Mouse (Mus musculus) hindbrain, embryonic 13.5 days (tissue): ENCODE data around the gene Ddit4. TPM values are rescaled to one million over a fixed set of nuclear protein-coding genes. Genes with fewer than 3 reads are reported as not detected.

ENCODE experiments used
- ATAC-seq: fragments of 200-750 bp; cut with Nextera tagmentation; 2 replicates; pipeline ENCODE4 v1.8.0; 2017; ENCODE audit warnings: moderate TSS enrichment; ENCODE audit not compliant: low FRiP score
- H3K27ac ChIP-seq: fragments of 300-500 bp; sonication (generic); 2 replicates; pipeline ENCODE4 v1.5.1; 2015; ENCODE audit warnings: inconsistent platforms, mild to moderate bottlenecking, moderate library complexity
- H3K27me3 ChIP-seq: fragments of 300-500 bp; sonication (generic); 2 replicates; pipeline ENCODE4 v1.6.1; 2015; ENCODE audit warnings: mild to moderate bottlenecking, inconsistent platforms
- H3K36me3 ChIP-seq: fragments of 300-500 bp; sonication (generic); 2 replicates; pipeline ENCODE4 v1.6.1; 2015; ENCODE audit warnings: mild to moderate bottlenecking, inconsistent platforms
- H3K4me1 ChIP-seq: fragments of 300-500 bp; sonication (generic); replicated peaks from 2 replicates; pipeline ENCODE4 v1.6.1; 2015; ENCODE audit warnings: inconsistent platforms
- H3K4me2 ChIP-seq: fragments of 300-500 bp; sonication (generic); 2 replicates; pipeline ENCODE4 v1.6.1; 2015; ENCODE audit warnings: inconsistent platforms, mild to moderate bottlenecking, moderate library complexity
- H3K4me3 ChIP-seq: fragments of 300-500 bp; sonication (generic); 2 replicates; pipeline ENCODE4 v1.5.1; 2015; ENCODE audit warnings: mild to moderate bottlenecking, inconsistent platforms
- H3K9ac ChIP-seq: fragments of 300-500 bp; sonication (generic); 2 replicates; pipeline ENCODE4 v1.6.1; 2015; ENCODE audit warnings: mild to moderate bottlenecking, inconsistent platforms
- H3K9me3 ChIP-seq: fragments of 300-500 bp; sonication (generic); 2 replicates; pipeline ENCODE4 v1.6.1; 2016; ENCODE audit warnings: inconsistent platforms
- WGBS: fragments of 180-500 bp; shearing (Covaris S2); methylation state at CpG from one replicate; pipeline ENCODE4 v1.1.7; 2015; 5-methylcytosine and 5-hydroxymethylcytosine counted together
- polyA plus RNA-seq: library from polyadenylated mRNA; unstranded; fragments of >200 nt; fragmentation: Nextera tagmentation; extraction: Ambion mirVana; gene quantifications from 2 replicates; pipeline ENCODE4 v1.2.1, GENCODE M21; 2015

Gene Ddit4
- polyA plus RNA-seq, 1 experiment from 2014 or later, result 69.6 TPM

DNA sequence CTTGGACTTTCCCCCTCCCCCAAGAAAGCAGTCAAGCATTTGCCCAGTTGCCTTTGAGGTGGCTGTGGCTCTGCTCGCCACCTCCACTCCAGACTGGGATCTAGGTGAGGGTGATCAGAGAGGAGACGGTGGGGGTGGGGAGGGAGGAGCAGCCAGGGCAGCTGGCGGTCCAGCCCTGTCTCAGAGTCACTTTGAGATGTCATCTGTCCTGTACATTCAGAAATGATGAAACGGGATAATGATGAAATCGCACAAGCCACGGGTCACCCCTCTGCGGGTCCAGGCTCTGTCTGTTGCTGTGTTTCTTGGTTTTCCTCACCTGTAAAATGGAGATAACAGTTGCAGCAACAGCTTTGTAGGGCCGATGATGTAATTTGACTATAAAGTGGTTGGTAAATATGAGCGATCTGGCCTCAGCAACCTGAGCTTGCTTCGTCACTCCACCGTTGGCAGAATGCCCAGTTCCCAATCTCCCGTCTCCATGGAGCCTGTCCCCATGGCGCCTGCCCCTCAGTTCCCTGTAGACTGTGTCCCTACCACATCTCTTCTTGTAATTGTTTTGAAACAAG lies 8.1 kb downstream of the Ddit4 start:
- peak overlapping the region; percentile 23 for H3K4me3 ChIP-seq

DNA sequence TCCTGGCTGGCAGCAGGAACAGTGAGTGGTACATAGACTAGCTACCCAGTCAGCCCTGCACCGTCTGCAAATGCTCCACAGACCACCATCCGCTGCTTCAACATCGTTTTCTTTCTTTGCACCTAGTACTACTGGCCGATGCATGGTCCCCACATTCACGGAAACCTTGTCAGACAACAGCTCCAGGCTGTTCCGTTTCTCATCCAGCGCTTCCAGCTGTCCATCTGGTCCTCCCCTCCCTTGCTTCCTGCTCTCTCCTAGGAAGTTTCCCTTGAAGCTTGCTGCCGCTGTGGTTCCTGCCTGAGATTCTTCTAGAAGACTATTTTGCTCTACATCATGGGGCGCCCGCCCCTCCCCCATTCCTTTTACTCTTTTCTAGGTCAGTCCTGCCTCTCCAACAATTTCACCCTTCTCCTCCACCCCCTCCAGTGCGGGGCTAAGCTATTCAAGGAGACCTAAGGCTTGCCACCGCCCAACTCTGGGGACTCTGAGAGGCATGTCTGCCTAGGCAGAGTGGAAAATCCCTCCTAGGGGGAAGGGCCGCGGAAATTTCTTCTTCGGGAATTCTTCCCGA lies 8.7 kb downstream of the Ddit4 start:
- Histone ChIP-seq H3K36me3 (no peaks in the 10 kb centered on the region), H3K27ac (peak overlapping the region; percentile 82), H3K27me3 (no peaks in the 10 kb centered on the region), H3K4me2 (peak overlapping the region; percentile 51), H3K9ac (peak overlapping the region; percentile 64), H3K4me3 (peak overlapping the region; percentile 23), H3K4me1 (peaks cover 24% of the 10 kb centered on the region), H3K9me3 (no peaks in the 10 kb centered on the region)
- 4% methylated on average over 16 of the region's 16 CpGs for WGBS
- peak; percentile 67 for ATAC-seq

More for the DNA sequence above, 8.1 kb downstream of the Ddit4 start:
- Histone ChIP-seq H3K4me2 (peak overlapping the region; percentile 51), H3K9ac (peak overlapping the region; percentile 64; the same call in 1 of the 2 replicates), H3K27ac (peak overlapping the region; percentile 82), H3K4me1 (peaks cover 29% of the 10 kb centered on the region), H3K36me3 (no peaks in the 10 kb centered on the region), H3K27me3 (no peaks in the 10 kb centered on the region), H3K9me3 (no peaks in the 10 kb centered on the region)
- ATAC-seq, result peak; percentile 33
- WGBS, result 38% methylated on average over 13 of the region's 13 CpGs

- ATAC-seq, result peak; percentile 44; the same call in 1 of the 2 replicates
- peak overlapping the region; percentile 82 for H3K27ac ChIP-seq
- H3K27me3 ChIP-seq, result no peaks in the 10 kb centered on the region
- no peaks in the 10 kb centered on the region for H3K36me3 ChIP-seq
- H3K4me1 ChIP-seq, result peaks cover 19% of the 10 kb centered on the region
- peak overlapping the region; percentile 23 for H3K4me3 ChIP-seq
- 56% methylated on average over 21 of the region's 21 CpGs for WGBS
- peak overlapping the region; percentile 51 for H3K4me2 ChIP-seq
- peak overlapping the region; percentile 64 for H3K9ac ChIP-seq
- no peaks in the 10 kb centered on the region for H3K9me3 ChIP-seq
Measured at GRCm38 (mm10) chr10:59942281-59942846, 9.3 kb downstream of the Ddit4 start.

- Histone ChIP-seq H3K4me2 (no peak overlapping the region), H3K27ac (no peak overlapping the region), H3K4me1 (peaks cover 22% of the 10 kb centered on the region), H3K9me3 (no peaks in the 10 kb centered on the region), H3K27me3 (no peaks in the 10 kb centered on the region), H3K9ac (no peak overlapping the region), H3K4me3 (no peak overlapping the region), H3K36me3 (no peaks in the 10 kb centered on the region)
- WGBS, result 59% methylated on average over 1 of the region's 1 CpGs
- no peak for ATAC-seq
Measured at GRCm38 (mm10) chr10:59939081-59939480, 12.6 kb downstream of the Ddit4 start.

DNA sequence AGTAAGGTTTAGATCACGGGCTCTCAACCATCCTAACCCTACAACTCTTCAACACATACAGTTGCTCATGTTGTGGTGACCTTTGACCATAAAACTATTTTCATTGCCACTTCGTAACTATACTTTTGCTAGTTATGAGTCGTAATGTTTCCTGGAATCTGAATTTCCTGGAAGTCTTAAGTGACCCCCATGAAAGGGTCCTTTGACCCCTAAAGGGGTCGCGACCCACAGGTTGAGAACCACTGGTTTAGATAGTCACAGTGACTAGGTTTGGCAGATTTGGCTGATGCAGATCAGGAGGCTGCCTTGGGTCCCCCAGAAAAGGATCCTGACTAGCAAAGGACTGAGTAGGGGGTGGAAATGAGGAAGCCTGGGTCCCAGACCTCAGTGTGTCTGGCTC lies 13.0 kb downstream of the Ddit4 start:
- Histone ChIP-seq H3K4me2 (no peak overlapping the region), H3K4me1 (peaks cover 21% of the 10 kb centered on the region), H3K4me3 (no peak overlapping the region), H3K27ac (no peak overlapping the region), H3K36me3 (no peaks in the 10 kb centered on the region), H3K9ac (no peak overlapping the region), H3K9me3 (no peaks in the 10 kb centered on the region), H3K27me3 (no peaks in the 10 kb centered on the region)
- ATAC-seq, result no peak
- WGBS, result 89% methylated on average over 5 of the region's 5 CpGs

DNA sequence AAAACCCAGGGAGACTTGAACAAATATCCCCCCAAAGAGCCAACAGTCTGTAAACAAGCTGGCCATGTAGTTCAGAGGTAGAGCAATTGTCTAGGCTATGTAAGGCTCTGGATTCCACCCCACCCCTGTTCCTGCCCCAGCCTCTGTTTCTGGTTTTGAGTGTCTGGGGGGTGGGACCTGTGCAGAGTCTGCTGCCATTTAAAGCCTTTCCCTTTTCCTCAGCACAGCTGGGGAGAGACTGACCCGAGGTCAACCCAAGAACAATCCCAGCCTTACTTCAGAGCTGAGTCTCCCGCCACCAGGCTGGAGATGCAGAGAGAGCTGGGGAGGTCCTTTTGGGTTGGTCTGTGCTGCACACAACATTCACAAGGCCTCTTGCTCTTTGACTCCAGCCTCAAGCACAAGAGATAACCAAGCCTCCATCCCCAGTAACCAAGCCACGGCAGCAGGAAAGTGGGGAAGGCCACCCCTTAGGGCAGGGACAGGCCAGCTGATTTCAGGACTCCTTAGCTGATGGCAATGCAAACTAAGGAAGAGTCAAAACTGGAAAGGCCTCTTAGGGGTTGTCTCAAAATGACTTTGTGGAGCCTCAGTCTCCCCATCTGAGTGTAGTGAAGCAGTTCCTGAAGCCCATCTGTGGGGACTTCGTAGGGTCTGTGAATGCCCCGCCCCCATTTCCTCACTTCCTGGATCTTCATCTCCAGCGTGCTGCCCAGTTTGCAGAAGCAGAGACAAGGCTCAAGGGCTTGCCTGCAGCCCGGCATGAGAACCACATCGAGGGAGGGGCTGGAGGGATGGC lies 15.4 kb downstream of the Ddit4 start:
- Histone ChIP-seq H3K9me3 (no peaks in the 10 kb centered on the region), H3K4me2 (no peak overlapping the region), H3K36me3 (no peaks in the 10 kb centered on the region), H3K4me1 (0 out of 2 replicates have a peak, but pooled peaks cover 5% of the 10 kb centered on the region), H3K4me3 (no peak overlapping the region), H3K27ac (no peak overlapping the region), H3K27me3 (no peaks in the 10 kb centered on the region), H3K9ac (no peak overlapping the region)
- ATAC-seq, result no peak
- WGBS, result 45% methylated on average over 8 of the region's 8 CpGs

DNA sequence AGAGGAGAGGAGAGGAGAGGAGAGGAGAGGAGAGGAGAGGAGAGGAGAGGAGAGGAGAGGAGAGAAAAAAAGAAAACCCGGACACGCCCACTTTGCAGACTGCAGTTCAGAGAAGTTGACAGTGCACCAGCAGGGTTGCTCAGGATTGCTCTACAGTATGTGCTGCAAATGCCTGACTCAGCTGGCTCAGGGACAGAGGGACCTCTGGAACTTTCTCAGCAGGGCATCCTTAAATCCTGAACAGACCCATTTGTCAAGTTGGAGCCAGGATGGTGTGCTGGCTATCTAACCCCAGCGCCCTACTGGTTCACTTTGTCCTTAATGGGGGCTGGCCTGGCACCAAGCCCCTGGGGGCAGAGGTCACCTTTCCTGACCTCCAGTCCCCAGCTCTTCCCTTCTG lies 17.6 kb downstream of the Ddit4 start:
- Histone ChIP-seq H3K4me2 (no peak overlapping the region), H3K27me3 (no peaks in the 10 kb centered on the region), H3K27ac (no peak overlapping the region), H3K4me3 (no peak overlapping the region), H3K4me1 (peaks cover 11% of the 10 kb centered on the region; the same call in 1 of the 2 replicates), H3K36me3 (no peaks in the 10 kb centered on the region), H3K9ac (no peak overlapping the region), H3K9me3 (no peaks in the 10 kb centered on the region)
- ATAC-seq, result no peak
- 43% methylated on average over 3 of the region's 3 CpGs for WGBS

GRCm38 (mm10) chr10:59932521-59932920 lies 19.1 kb downstream of the Ddit4 start:
- H3K4me3 ChIP-seq, result no peak overlapping the region
- WGBS, result 82% methylated on average over 6 of the region's 6 CpGs
- H3K4me2 ChIP-seq, result no peak overlapping the region
- no peaks in the 10 kb centered on the region for H3K9me3 ChIP-seq
- H3K4me1 ChIP-seq, result peaks cover 11% of the 10 kb centered on the region; the same call in 1 of the 2 replicates
- H3K36me3 ChIP-seq, result no peaks in the 10 kb centered on the region
- no peak for ATAC-seq
- H3K27me3 ChIP-seq, result no peaks in the 10 kb centered on the region
- no peak overlapping the region for H3K27ac ChIP-seq
- no peak overlapping the region for H3K9ac ChIP-seq

GRCm38 (mm10) chr10:59930996-59931395 lies 20.6 kb downstream of the Ddit4 start:
- Histone ChIP-seq H3K4me3 (no peak overlapping the region; the same call in 1 of the 2 replicates), H3K27me3 (no peaks in the 10 kb centered on the region), H3K27ac (peak overlapping the region; percentile 58; the same call in 1 of the 2 replicates), H3K9ac (peak overlapping the region; percentile 29; the same call in 1 of the 2 replicates), H3K4me2 (peak overlapping the region; percentile 15; the same call in 1 of the 2 replicates), H3K4me1 (peaks cover 11% of the 10 kb centered on the region; the same call in 1 of the 2 replicates), H3K36me3 (no peaks in the 10 kb centered on the region), H3K9me3 (no peaks in the 10 kb centered on the region)
- peak; percentile 90 for ATAC-seq
- WGBS, result 36% methylated on average over 10 of the region's 10 CpGs

DNA sequence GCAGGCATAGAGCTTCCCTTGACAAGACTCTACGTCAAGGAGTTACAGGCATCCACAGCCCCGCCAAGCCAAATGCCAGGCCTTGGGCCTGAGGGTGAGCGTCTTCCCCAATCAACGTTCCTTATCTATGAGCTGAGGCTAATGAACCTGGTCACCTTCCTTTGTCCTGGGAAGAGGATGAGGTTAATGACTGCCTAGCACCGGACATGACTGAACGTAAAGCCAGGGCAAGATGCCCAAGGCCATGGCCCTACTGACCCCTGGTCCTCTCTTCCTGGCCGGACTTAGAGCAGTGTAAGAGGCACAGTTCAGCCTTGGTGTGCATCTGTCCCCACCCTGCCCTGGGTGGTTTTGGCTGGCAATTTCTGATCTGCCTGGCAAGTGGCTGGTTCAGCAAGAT lies 22.4 kb downstream of the Ddit4 start:
- Histone ChIP-seq H3K27me3 (no peaks in the 10 kb centered on the region), H3K4me2 (no peak overlapping the region), H3K9me3 (no peaks in the 10 kb centered on the region), H3K9ac (no peak overlapping the region), H3K4me1 (peaks cover 9% of the 10 kb centered on the region; the same call in 1 of the 2 replicates), H3K36me3 (no peaks in the 10 kb centered on the region), H3K27ac (no peak overlapping the region), H3K4me3 (no peak overlapping the region)
- WGBS, result 87% methylated on average over 7 of the region's 7 CpGs
- no peak for ATAC-seq

DNA sequence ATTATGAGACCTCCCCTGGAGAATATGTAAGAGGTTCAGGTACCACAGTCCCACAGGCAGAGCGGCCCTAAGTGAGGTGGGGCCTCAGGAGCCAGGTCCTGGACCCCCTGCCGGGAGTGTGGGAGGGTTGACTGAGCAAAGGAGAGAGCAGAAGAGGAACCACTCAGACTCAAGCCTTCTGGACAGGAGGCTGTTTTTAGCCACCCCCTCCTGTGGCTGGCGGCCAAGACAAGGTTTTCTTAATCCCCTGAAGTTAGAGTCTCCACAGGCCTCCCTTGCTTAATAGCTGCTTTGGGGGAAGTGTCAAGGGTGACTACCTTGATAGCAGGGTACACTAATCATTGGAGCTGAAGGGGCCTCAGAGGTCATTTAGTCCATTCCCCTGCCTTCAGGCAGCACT lies 27.3 kb downstream of the Ddit4 start:
- H3K27me3 ChIP-seq, result no peaks in the 10 kb centered on the region
- no peak for ATAC-seq
- no peak overlapping the region for H3K27ac ChIP-seq
- peaks cover 20% of the 10 kb centered on the region for H3K4me1 ChIP-seq
- H3K36me3 ChIP-seq, result no peaks in the 10 kb centered on the region
- H3K4me2 ChIP-seq, result no peak overlapping the region
- H3K9me3 ChIP-seq, result no peaks in the 10 kb centered on the region
- H3K4me3 ChIP-seq, result no peak overlapping the region
- H3K9ac ChIP-seq, result no peak overlapping the region
- WGBS, result 46% methylated on average over 3 of the region's 3 CpGs

DNA sequence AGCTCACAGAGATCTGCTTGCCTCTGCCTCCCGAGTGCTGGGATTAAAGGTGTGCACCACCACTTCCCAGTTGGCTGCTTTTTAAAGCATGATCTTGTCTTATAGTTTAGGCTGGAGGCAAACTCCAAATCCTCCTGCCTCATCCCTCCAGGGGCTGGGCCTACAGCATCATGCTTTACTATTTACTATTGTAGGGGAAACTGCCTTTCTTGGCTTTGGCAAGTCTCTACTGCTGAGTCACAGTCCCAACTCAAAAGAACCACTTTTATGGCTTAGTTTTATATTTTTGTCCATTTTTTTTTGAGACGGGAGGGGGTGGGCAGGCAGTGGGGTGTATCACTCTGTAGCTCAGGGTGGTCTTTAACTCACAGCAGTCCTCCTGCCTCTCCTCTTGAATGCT lies 28.1 kb downstream of the Ddit4 start:
- Histone ChIP-seq H3K27ac (no peak overlapping the region), H3K4me3 (no peak overlapping the region), H3K4me1 (peaks cover 20% of the 10 kb centered on the region), H3K9ac (no peak overlapping the region), H3K36me3 (no peaks in the 10 kb centered on the region), H3K4me2 (no peak overlapping the region), H3K9me3 (no peaks in the 10 kb centered on the region), H3K27me3 (no peaks in the 10 kb centered on the region)
- ATAC-seq, result no peak
- 89% methylated on average over 2 of the region's 2 CpGs for WGBS
